Mouse (Mus musculus) forebrain, embryonic 11.5 days (tissue): ENCODE results near the gene Rin2. TPM values are rescaled to one million over a fixed set of nuclear protein-coding genes. Genes with fewer than 3 reads are reported as not detected.
A peak's percentile ranks its signal among the peaks of the same experiment; 100 is the strongest.

ENCODE experiments used
- ATAC-seq: fragments of 200-750 bp; cut with Nextera tagmentation; replicated peaks from 2 replicates; pipeline ENCODE4 v1.8.0; 2017; ENCODE audit warnings: moderate TSS enrichment; ENCODE audit not compliant: low FRiP score
- DNase-seq: peaks from one replicate; pipeline ENCODE4 v3.0.0-alpha.2; 2017; ENCODE audit warnings: low spot score
- H3K27ac ChIP-seq: fragments of 300-500 bp; sonication (generic); 2 replicates; pipeline ENCODE4 v1.5.1; 2014; ENCODE audit warnings: low read depth, low read length
- H3K27me3 ChIP-seq: fragments of 300-500 bp; sonication (generic); 2 replicates; pipeline ENCODE4 v1.6.1; 2014; ENCODE audit warnings: mild to moderate bottlenecking, low read length, mixed read lengths; ENCODE audit not compliant: control insufficient read depth, insufficient read depth
- H3K36me3 ChIP-seq: fragments of 300-500 bp; sonication (generic); 2 replicates; pipeline ENCODE4 v1.6.1; 2014; ENCODE audit warnings: mild to moderate bottlenecking, low read length, moderate library complexity, mixed read lengths; ENCODE audit not compliant: control insufficient read depth, insufficient read depth
- H3K4me1 ChIP-seq: fragments of 300-500 bp; sonication (generic); replicated peaks from 2 replicates; pipeline ENCODE4 v1.6.1; 2014; ENCODE audit warnings: low read length, mixed read lengths; ENCODE audit not compliant: control insufficient read depth, insufficient read depth
- H3K4me2 ChIP-seq: fragments of 300-500 bp; sonication (generic); 2 replicates; pipeline ENCODE4 v1.6.1; 2014; ENCODE audit warnings: low read depth, mild to moderate bottlenecking, low read length, moderate library complexity, mixed read lengths; ENCODE audit not compliant: severe bottlenecking
- H3K4me3 ChIP-seq: fragments of 300-500 bp; sonication (generic); 2 replicates; pipeline ENCODE4 v1.5.1; 2014; ENCODE audit warnings: low read depth, low read length
- H3K9ac ChIP-seq: fragments of 300-500 bp; sonication (generic); 2 replicates; pipeline ENCODE4 v1.6.1; 2014; ENCODE audit warnings: low read length
- H3K9me3 ChIP-seq: fragments of 300-500 bp; sonication (generic); 2 replicates; pipeline ENCODE4 v1.6.1; 2016; ENCODE audit warnings: low read length, mixed read lengths; ENCODE audit not compliant: control insufficient read depth
- WGBS: fragments of 180-500 bp; shearing (Covaris S2); extraction: QIAGEN DNeasy Blood & Tissue Kit; methylation state at CpG from one replicate; pipeline ENCODE4 v1.1.7; 2014; 5-methylcytosine and 5-hydroxymethylcytosine counted together
- polyA plus RNA-seq: library from polyadenylated mRNA; unstranded; fragments of >200 nt; fragmentation: Nextera tagmentation; extraction: Ambion mirVana; gene quantifications from 2 replicates; pipeline ENCODE4 v1.2.1, GENCODE M21; 2014

The Rin2 gene
- polyA plus RNA-seq, 1 experiment from 2014 or later: 12.4 TPM

GRCm38 (mm10) chr2:145784964-145785363 lies 109.9 kb downstream of the Rin2 start:
- ATAC-seq: no peak
- Histone ChIP-seq H3K27ac (no peak overlapping the region), H3K4me2 (no peak overlapping the region), H3K9ac (no peak overlapping the region), H3K36me3 (no peaks in the 10 kb centered on the region), H3K4me3 (no peak overlapping the region), H3K4me1 (peaks cover 12% of the 10 kb centered on the region; the same call in 1 of the 2 replicates), H3K27me3 (no peaks in the 10 kb centered on the region), H3K9me3 (no peaks in the 10 kb centered on the region)
- DNase-seq: no peak
- 76% methylated on average over 1 of the region's 1 CpGs for WGBS

GRCm38 (mm10) chr2:145785758-145786617 lies 111.0 kb downstream of the Rin2 start:
- Histone ChIP-seq H3K36me3 (no peaks in the 10 kb centered on the region), H3K4me1 (peaks cover 12% of the 10 kb centered on the region; the same call in 1 of the 2 replicates), H3K27me3 (no peaks in the 10 kb centered on the region), H3K4me3 (peak overlapping the region; percentile 24), H3K9ac (peak overlapping the region; percentile 37), H3K27ac (peak overlapping the region; percentile 39; the same call in 1 of the 2 replicates), H3K4me2 (peak overlapping the region; percentile 50), H3K9me3 (no peaks in the 10 kb centered on the region)
- ATAC-seq (peak; percentile 65), DNase-seq (peak; percentile 67)
- WGBS: 0% methylated on average over 18 of the region's 18 CpGs

- 11% methylated on average over 3 of the region's 3 CpGs for WGBS
- H3K27ac ChIP-seq: peak overlapping the region; percentile 39; the same call in 1 of the 2 replicates
- H3K4me2 ChIP-seq: peak overlapping the region; percentile 50
- peak overlapping the region; percentile 37 for H3K9ac ChIP-seq
- no peaks in the 10 kb centered on the region for H3K36me3 ChIP-seq
- peak overlapping the region; percentile 24 for H3K4me3 ChIP-seq
- peaks cover 12% of the 10 kb centered on the region; the same call in 1 of the 2 replicates for H3K4me1 ChIP-seq
- no peaks in the 10 kb centered on the region for H3K9me3 ChIP-seq
- ATAC-seq (no peak), DNase-seq (no peak)
- H3K27me3 ChIP-seq: no peaks in the 10 kb centered on the region
Observed at GRCm38 (mm10) chr2:145786618-145786932, 111.6 kb downstream of the Rin2 start.

- peaks cover 12% of the 10 kb centered on the region; the same call in 1 of the 2 replicates for H3K4me1 ChIP-seq
- H3K4me2 ChIP-seq: no peak overlapping the region
- no peaks in the 10 kb centered on the region for H3K27me3 ChIP-seq
- no peak overlapping the region for H3K27ac ChIP-seq
- H3K4me3 ChIP-seq: no peak overlapping the region
- WGBS: 66% methylated on average over 7 of the region's 7 CpGs
- no peak overlapping the region for H3K9ac ChIP-seq
- H3K9me3 ChIP-seq: no peaks in the 10 kb centered on the region
- no peak for DNase-seq
- no peak for ATAC-seq
- H3K36me3 ChIP-seq: no peaks in the 10 kb centered on the region
Observed at GRCm38 (mm10) chr2:145787486-145787885, 112.5 kb downstream of the Rin2 start.

GRCm38 (mm10) chr2:145788562-145789346 lies 113.7 kb downstream of the Rin2 start:
- H3K36me3 ChIP-seq: no peaks in the 10 kb centered on the region
- no peak overlapping the region for H3K4me3 ChIP-seq
- WGBS: 91% methylated on average over 3 of the region's 3 CpGs
- no peaks in the 10 kb centered on the region for H3K9me3 ChIP-seq
- H3K4me2 ChIP-seq: no peak overlapping the region
- H3K4me1 ChIP-seq: peaks cover 12% of the 10 kb centered on the region; the same call in 1 of the 2 replicates
- ATAC-seq: no peak
- H3K27ac ChIP-seq: no peak overlapping the region
- H3K9ac ChIP-seq: no peak overlapping the region
- H3K27me3 ChIP-seq: no peaks in the 10 kb centered on the region
- DNase-seq: no peak

- Histone ChIP-seq H3K9ac (no peak overlapping the region), H3K36me3 (no peaks in the 10 kb centered on the region), H3K4me3 (no peak overlapping the region), H3K27me3 (no peaks in the 10 kb centered on the region), H3K9me3 (no peaks in the 10 kb centered on the region), H3K4me2 (no peak overlapping the region), H3K4me1 (no peaks in the 10 kb centered on the region), H3K27ac (no peak overlapping the region)
- 73% methylated on average over 1 of the region's 1 CpGs for WGBS
- DNase-seq: no peak
- no peak for ATAC-seq
Observed at GRCm38 (mm10) chr2:145793702-145794101, 118.7 kb downstream of the Rin2 start.

- no peak for ATAC-seq
- 30% methylated on average over 5 of the region's 5 CpGs for WGBS
Observed at GRCm38 (mm10) chr2:145794318-145794954, 119.4 kb downstream of the Rin2 start.

GRCm38 (mm10) chr2:145797851-145798250 lies 122.8 kb downstream of the Rin2 start:
- no peaks in the 10 kb centered on the region for H3K4me1 ChIP-seq
- no peak overlapping the region for H3K4me2 ChIP-seq
- no peak overlapping the region for H3K27ac ChIP-seq
- H3K9ac ChIP-seq: no peak overlapping the region
- H3K4me3 ChIP-seq: no peak overlapping the region
- H3K9me3 ChIP-seq: no peaks in the 10 kb centered on the region
- WGBS: 62% methylated on average over 1 of the region's 1 CpGs
- no peaks in the 10 kb centered on the region for H3K36me3 ChIP-seq
- DNase-seq: no peak
- ATAC-seq: no peak
- H3K27me3 ChIP-seq: no peaks in the 10 kb centered on the region

More at GRCm38 (mm10) chr2:145794318-145794954, 119.4 kb downstream of the Rin2 start:
- peak; percentile 64 for DNase-seq
- Histone ChIP-seq H3K4me2 (no peak overlapping the region), H3K36me3 (no peaks in the 10 kb centered on the region), H3K4me1 (no peaks in the 10 kb centered on the region), H3K9ac (no peak overlapping the region), H3K4me3 (no peak overlapping the region), H3K27me3 (no peaks in the 10 kb centered on the region), H3K27ac (no peak overlapping the region), H3K9me3 (no peaks in the 10 kb centered on the region)
